In the genomic region with DNA sequence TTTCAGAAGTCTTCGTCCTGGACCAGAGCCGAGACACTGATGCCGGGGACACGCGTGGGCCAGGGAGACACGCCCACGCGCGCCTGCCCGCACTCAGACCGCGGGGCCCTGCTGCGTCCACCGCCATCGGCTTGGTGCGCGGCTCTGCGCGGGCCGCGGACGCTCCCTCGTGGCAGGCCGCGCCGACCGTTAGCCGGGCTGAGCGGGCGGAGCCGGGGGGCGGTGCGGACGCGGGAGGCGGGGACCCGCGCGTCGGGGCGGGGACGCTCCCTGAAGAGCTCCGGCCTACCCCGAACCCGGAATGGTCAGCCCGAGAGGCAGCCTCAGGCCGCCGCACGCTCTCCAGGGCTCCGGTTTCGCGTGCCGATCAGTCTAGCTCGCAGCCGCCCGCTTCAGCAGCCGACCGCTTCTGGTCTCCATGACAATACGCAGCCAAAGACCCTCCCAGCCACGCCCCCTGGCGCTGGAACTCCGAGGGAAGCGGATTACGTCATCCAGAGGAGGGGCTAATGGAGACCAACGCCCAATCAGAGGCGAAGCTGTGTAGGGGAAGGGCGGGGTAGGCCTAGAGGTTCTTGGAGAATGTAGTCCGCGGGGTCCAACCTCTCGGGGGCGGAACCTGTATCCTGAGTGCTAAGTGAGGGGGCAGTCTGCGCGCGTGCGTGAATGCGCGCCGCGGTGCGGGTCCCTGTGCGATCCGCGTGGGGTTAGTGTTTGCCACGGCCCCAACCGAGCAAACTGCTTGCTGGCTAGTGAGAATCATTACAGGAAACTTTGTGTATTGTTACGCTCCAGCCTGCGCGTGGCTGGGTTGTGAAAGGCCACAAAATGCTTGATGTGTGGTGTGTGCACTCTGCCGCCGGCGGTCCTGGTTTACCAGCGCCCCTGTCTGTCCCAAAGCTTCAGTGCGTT, we compare ENCODE assay signal across 8 mouse cellular contexts. TPM values are rescaled to one million over a fixed set of nuclear protein-coding genes. Genes with fewer than 3 reads are reported as not detected.
A peak's percentile ranks its signal among the peaks of the same experiment; 100 is the strongest.
DNase-seq lines count a peak whose midpoint lies in the region; ATAC-seq and TF ChIP-seq lines count a peak whose summit lies in the region.

No protein-coding gene starts in this region.

- H3K4me2 ChIP-seq in heart, embryonic 14.5 days (ENCODE audit: low read length) = peak overlapping the region; percentile 91
- H3K4me2 ChIP-seq in liver, embryonic 11.5 days = peak overlapping the region; percentile 74
- peak overlapping the region; percentile 94 for H3K4me2 ChIP-seq in myocyte (ENCODE audit: low read depth)

- H3K79me2 ChIP-seq in myocyte (ENCODE audit: control insufficient read depth, insufficient read depth) = peaks cover 54% of the 10 kb centered on the region

- H3K4me1 ChIP-seq in heart, embryonic 14.5 days (ENCODE audit: control insufficient read depth in 2 of 2, insufficient read depth in 2 of 2, low read length in 2 of 2) = peaks cover 5 to 26% of the 10 kb centered on the region in 2 experiments; a peak in 3 of 4 replicates
- H3K4me1 ChIP-seq in liver, embryonic 11.5 days (replicated peaks; ENCODE audit: control insufficient read depth, insufficient read depth, low read length) = peaks cover 22% of the 10 kb centered on the region

- peak; percentile 95 for ATAC-seq in heart, embryonic 14.5 days (ENCODE audit: insufficient number of reproducible peaks, insufficient read depth, low FRiP score, low read depth)
- ATAC-seq in liver, embryonic 11.5 days (replicated peaks; ENCODE audit: low FRiP score) = peak; percentile 96

- H3K9me3 ChIP-seq in heart, embryonic 14.5 days (ENCODE audit: control insufficient read depth, low read length) = no peaks in the 10 kb centered on the region
- H3K9me3 ChIP-seq in liver, embryonic 11.5 days (ENCODE audit: control insufficient read depth, low read length) = no peaks in the 10 kb centered on the region

- peak overlapping the region; percentile 81 to 93 for H3K27ac ChIP-seq in heart, embryonic 14.5 days (replicated peaks in 1 of 2; ENCODE audit: control insufficient read depth in 1 of 2, insufficient read depth in 1 of 2, low read depth in 2 of 2, low read length in 2 of 2)
- H3K27ac ChIP-seq in liver, embryonic 11.5 days (ENCODE audit: low read depth, low read length) = peak overlapping the region; percentile 11; the same call in 1 of the 2 replicates

- peak overlapping the region; percentile 98 for H3ac ChIP-seq in myocyte (ENCODE audit: control insufficient read depth, insufficient read length)

- peak overlapping the region; percentile 82 for H3K9ac ChIP-seq in heart, embryonic 14.5 days (ENCODE audit: low read length)
- H3K9ac ChIP-seq in liver, embryonic 11.5 days (ENCODE audit: low read depth, low read length) = peak overlapping the region; percentile 73

- WGBS in heart, embryonic 14.5 days = under 1% methylated on average over 92 of the region's 93 CpGs
- under 1% methylated on average over 79 of the region's 93 CpGs for WGBS in liver, embryonic 11.5 days

- peaks cover 4% of the 10 kb centered on the region; the same call in 1 of the 2 replicates for H3K27me3 ChIP-seq in heart, embryonic 14.5 days (ENCODE audit: control insufficient read depth, insufficient read depth, low read length)
- peaks cover 49% of the 10 kb centered on the region for H3K27me3 ChIP-seq in liver, embryonic 11.5 days (replicated peaks; ENCODE audit: control insufficient read depth, insufficient read depth, low read length)
- H3K27me3 ChIP-seq in myocyte (ENCODE audit: control insufficient read depth, insufficient read depth, insufficient read length) = no peaks in the 10 kb centered on the region

- H3K36me3 ChIP-seq in heart, embryonic 14.5 days (ENCODE audit: control insufficient read depth, insufficient read depth, low read length) = no peaks in the 10 kb centered on the region
- no peaks in the 10 kb centered on the region for H3K36me3 ChIP-seq in liver, embryonic 11.5 days (ENCODE audit: control insufficient read depth, insufficient read depth, low read length)
- no peaks in the 10 kb centered on the region for H3K36me3 ChIP-seq in myocyte (ENCODE audit: control insufficient read depth, insufficient read depth)

- peak; percentile 95 for TF ChIP-seq POLR2A in myocyte (IDR thresholded peaks at IDR 0.05; ENCODE audit: insufficient read length, low read depth)

- peak; percentile 88 to 91 for DNase-seq in CD8-positive naive resting alpha-beta T cell, adult 2 months (ENCODE audit: low read depth in 2 of 2, low spot score in 2 of 2)
- DNase-seq in c-Kit-positive CD71-negative TER-119-negative erythroid progenitor cells, embryonic 14.5 days (ENCODE audit: low read depth) = peak; percentile 99
- peak; percentile 97 for DNase-seq in fibroblast of lung, adult 2 months (ENCODE audit: low read depth)
- DNase-seq in kidney, postnatal 10 days = peak; percentile 98
- DNase-seq in liver, embryonic 11.5 days (ENCODE audit: low spot score) = peak; percentile 96
- DNase-seq in spleen, postnatal 4 days (ENCODE audit: low spot score in 2 of 2) = peak; percentile 91 to 93

- peak overlapping the region; percentile 63 to 74 for H3K4me3 ChIP-seq in heart, embryonic 14.5 days (ENCODE audit: control insufficient read depth in 1 of 2, insufficient read depth in 1 of 2, low read depth in 1 of 2, low read length in 2 of 2)
- peak overlapping the region; percentile 56 for H3K4me3 ChIP-seq in liver, embryonic 11.5 days (ENCODE audit: low read depth, low read length)
- peak overlapping the region; percentile 95 for H3K4me3 ChIP-seq in myocyte

TF ChIP-seq in myocyte, 11 proteins besides CTCF, POLR2A, EP300 and RAD21:
- TF ChIP-seq CEBPB (IDR thresholded peaks at IDR 0.05; ENCODE audit: insufficient read depth, poor library complexity, severe bottlenecking) = peak; percentile 43; the same call in 1 of the 2 replicates
- peak in 2 of 3 experiments; percentile 13 to 65 for TF ChIP-seq MYOG (IDR thresholded peaks at IDR 0.05; ENCODE audit: control insufficient read depth in 1 of 3, insufficient read depth in 1 of 3, insufficient read length in 2 of 3, low read depth in 2 of 3)
- no peak for TF ChIP-seq USF1 (IDR thresholded peaks at IDR 0.05; ENCODE audit: low read depth)
- TF ChIP-seq E2F4 (IDR thresholded peaks at IDR 0.05; ENCODE audit: insufficient read depth) = no peak
- peak; percentile 12 for TF ChIP-seq SRF (IDR thresholded peaks at IDR 0.05; ENCODE audit: control insufficient read depth, insufficient read length, low read depth)
- no peak for TF ChIP-seq MAX (IDR thresholded peaks at IDR 0.05; ENCODE audit: low read depth)
- no peak for TF ChIP-seq TCF3 (IDR thresholded peaks at IDR 0.05; ENCODE audit: insufficient read length, low read depth)
- TF ChIP-seq TCF12 (IDR thresholded peaks at IDR 0.05; ENCODE audit: insufficient read depth, poor library complexity, severe bottlenecking) = no peak
- peak; percentile 93 for TF ChIP-seq POLR2AphosphoS2 (IDR thresholded peaks at IDR 0.05; ENCODE audit: insufficient read length, low read depth)
- peak in 1 of 3 experiments; percentile 61 for TF ChIP-seq MYOD1 (IDR thresholded peaks at IDR 0.05; ENCODE audit: control insufficient read depth in 1 of 3, insufficient read length in 2 of 3, low read depth in 2 of 3)
- peak; percentile 0 for TF ChIP-seq REST (IDR thresholded peaks at IDR 0.05; ENCODE audit: insufficient read depth, insufficient read length)

RNA-seq across cellular contexts. Expression of a gene that starts 1.5 kb away (rescaled TPM):
- polyA plus RNA-seq in heart, embryonic 14.5 days (2014; fragmentation: Nextera tagmentation; extraction: Ambion mirVana) = 10.4 and 11.5 TPM in 2 replicates
- 1.3 and 1.4 TPM in 2 replicates for polyA plus RNA-seq in liver, embryonic 11.5 days (2014; fragmentation: Nextera tagmentation; extraction: Ambion mirVana)
- 8.2 TPM for polyA plus RNA-seq in myocyte (2012; fragmentation: generic; extraction: Trizol)

Comparison
In these comparisons a context has a peak if more than half of its experiments do, and no peak if none do; other contexts are left out.
1. Peak in every context shown above with its lines: DNase-seq, ATAC-seq, H3K4me3 ChIP-seq and H3K27ac ChIP-seq.